Mouse (Mus musculus) mouse embryonic stem cell (cell line): Measurements from ENCODE around the gene Gadl1.
"Not testable (repeated sequence)": the region's sequence is repeated elsewhere in the genome, so short reads cannot be mapped to it uniquely, and the experiment has no call there.

ENCODE experiments used
- in situ Hi-C, 2 experiments: fragments of 300-500 bp; cut with MboI; formaldehyde crosslinking; loops; 1 replicate in 1 of 2; 3 replicates in 1 of 2; pipeline ENCODE4 v1.14.3; 2019 to 2020; ENCODE audit warnings: low sequenced_read_pairs in 2 of 2, low pct_unique_long_range_greater_than_20kb in 1 of 2, mixed read lengths in 1 of 2; ENCODE audit not compliant: unreplicated experiment in 1 of 2

Gadl1 gene

GRCm38 (mm10) chr9:115995856-115996560 lies 86.8 kb downstream of the Gadl1 start:
- in situ Hi-C loops = no loop called here

- in situ Hi-C loops = no loop called here
Observed at GRCm38 (mm10) chr9:115998383-115998782, 89.1 kb downstream of the Gadl1 start.

DNA sequence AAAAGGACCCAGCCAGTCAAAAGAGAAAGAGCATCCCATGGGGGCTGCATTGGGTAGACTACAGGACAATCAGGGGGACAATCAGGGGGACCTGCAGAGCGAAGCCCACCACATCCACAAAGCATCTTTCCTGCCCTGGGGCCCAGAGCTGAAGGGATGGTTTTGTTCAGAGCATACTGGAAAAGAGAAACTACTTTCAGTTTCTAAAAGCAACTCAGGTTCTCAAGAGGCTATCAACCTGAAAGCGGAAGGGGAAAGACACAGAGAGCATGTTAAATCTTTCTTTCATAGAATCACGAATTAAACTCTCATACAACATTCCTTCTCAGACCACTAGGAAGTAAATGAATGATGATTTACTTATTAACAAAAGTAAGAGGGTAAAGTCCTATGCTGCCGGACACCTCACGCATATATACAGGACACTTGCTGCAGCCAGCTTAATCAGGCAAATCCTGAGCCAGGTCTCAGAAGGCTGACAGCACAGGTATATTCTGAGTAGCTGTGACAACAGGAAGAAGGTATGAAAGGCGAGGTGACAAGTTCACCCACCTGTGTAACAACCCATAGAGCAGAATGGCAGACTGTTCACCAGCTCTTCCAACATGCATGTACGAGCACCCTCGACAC lies 90.2 kb downstream of the Gadl1 start:
- in situ Hi-C loops = no loop called here

DNA sequence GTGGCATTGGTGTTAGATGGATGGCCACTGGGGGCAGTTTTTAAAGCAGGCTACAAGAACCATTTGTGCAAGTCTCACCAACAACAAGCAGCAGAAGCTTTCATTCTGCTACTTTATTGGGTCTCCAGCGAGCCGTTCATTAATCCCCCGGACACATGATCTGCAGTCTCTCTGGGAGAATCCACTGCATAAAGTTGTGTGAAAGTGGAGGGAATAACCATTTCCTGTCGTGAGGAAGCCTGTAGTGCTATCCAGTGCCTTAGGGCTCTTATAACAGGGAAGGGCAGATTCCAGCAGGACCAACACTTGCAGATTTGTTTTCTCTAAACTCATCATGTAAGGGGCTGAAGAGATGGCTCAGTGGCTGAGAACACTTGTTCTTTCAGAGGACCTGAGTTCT lies 104.7 kb downstream of the Gadl1 start:
- in situ Hi-C loops = no loop called here

- in situ Hi-C loops = no loop called here
Observed at GRCm38 (mm10) chr9:116016221-116016620, 107.0 kb downstream of the Gadl1 start.

DNA sequence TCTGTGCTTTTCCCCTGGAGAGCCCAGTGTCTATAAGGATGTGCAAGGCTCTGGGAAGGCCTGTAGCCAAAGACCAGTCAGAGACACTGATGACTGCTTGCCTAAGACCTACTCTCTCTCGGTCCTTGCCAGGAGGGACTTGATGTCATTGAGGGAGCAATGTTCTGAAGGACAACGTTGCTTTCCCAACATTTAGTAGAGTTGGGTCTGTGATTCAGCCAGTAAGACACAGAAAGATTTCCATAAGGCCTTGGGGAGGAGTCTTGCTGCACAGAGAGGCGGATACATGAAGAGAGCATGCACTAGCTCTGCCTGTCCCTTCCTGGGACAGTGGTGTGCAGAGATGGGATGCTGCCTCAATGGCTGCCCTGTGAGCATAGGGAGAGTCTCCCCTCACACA lies 107.8 kb downstream of the Gadl1 start:
- in situ Hi-C loops = no loop called here

DNA sequence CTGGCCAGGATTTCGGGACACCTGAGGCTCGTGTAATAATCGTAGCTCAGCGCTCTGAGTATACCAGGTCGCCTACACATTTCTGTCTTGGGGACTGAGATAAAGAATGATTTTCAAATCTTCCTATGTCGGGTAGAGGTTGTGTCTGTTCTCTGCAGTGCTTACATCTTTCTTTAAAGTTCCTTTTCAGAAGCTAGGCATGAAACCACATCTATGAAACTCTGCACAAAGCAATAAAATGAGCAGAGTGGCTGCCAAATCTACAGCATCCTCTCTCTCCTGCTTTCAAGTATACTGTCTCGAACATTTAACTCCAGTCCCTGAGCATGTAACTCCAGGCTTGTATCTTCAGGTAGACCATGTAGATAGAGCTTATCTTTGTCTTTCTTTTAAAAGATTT lies 109.3 kb downstream of the Gadl1 start:
- in situ Hi-C loops = no loop called here

DNA sequence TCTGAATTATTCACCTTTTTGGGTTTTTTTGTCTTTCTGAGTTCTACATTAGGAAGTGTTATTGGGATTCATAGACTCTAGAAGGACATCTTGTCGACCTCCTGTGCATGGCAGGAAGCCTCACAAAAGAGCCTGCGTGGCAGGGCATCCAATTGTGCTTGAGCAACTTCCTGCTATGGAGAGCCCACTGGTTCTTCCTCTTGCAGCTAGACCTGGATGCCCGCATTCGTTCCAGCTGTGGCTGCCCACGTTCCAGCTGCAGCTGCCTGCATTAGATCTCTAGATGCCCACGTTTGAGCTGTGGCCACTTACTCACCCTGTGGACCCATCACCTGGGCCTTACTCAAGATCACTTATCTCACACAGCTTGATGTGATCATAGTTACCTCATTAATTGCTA lies 116.1 kb downstream of the Gadl1 start:
- in situ Hi-C loops = no loop called here

DNA sequence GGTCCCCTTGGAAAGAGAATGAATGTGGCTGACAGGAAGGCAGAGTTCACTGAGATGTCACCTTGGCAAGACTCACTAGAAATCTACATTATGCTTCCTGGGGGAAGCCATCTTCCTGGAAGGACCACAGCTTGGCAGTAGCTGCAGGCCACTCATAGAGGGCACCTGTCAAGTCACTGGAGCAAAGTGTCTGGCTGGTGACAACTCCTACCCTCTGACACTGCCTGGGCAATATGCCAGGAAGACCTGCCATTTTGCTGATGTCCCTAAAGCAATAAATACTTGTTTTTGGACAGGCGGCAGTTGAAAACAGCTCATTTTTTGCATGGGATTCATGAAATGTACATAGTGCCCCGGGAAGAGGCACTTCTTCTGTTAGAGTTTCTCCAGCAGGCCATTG lies 119.8 kb downstream of the Gadl1 start:
- in situ Hi-C loops = no loop called here

DNA sequence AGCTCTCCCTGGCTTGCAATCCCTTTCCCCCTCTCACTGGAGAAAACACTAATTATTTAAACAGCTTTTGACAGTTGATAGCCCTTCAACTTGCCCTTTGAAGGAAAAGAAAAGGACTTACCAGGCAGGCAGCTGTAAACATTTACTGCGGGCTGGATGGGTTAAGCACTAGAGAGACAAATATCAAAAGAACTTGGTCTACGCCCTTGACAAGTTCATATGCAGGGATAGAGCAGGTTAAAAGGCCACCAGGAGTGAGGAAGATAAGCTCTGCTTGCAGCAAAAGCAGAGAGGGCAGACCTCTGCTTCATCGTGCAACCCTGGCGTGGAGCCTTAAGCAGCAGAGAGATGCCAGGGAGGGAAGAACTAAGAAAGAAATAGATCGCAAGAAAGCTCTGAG lies 123.5 kb downstream of the Gadl1 start:
- in situ Hi-C loops = no loop called here

DNA sequence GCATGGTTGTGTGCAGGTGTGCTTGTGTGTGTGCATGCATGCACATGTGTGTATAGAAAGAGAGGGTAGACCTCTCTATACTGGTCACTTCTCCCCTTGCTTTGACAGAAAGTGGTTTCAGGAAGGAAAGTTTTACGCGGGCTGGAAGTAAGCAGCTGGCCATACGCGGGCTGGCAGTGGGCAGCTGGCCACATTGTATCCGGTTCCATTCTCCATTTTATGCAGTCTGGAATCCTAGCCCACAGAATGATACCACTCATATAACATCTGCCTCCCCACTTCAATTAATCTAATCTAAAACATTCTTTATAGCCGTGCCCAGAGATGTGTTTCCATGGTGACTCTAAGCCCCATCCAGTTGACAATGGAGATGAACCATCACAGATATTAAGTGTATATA lies 129.0 kb downstream of the Gadl1 start:
- in situ Hi-C loops = no loop called here

DNA sequence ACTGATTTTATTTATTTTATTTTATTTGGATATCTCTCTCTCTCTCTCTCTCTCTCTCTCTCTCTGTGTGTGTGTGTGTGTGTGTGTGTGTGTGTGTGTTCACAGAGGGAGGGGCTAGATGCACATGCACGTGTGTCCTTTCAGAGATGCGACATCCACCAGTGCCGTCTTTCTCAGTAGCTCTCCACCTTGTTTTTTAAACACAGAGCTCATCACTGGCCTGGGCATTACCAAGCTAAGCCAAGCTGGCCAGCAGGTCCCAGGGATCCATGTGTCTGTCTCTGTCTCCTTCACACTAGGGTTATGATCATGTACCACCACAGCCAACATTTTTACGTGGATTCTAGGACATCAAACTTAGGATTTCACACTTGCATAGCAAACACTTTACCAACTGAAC lies 130.7 kb downstream of the Gadl1 start:
- in situ Hi-C loops = no loop called here

DNA sequence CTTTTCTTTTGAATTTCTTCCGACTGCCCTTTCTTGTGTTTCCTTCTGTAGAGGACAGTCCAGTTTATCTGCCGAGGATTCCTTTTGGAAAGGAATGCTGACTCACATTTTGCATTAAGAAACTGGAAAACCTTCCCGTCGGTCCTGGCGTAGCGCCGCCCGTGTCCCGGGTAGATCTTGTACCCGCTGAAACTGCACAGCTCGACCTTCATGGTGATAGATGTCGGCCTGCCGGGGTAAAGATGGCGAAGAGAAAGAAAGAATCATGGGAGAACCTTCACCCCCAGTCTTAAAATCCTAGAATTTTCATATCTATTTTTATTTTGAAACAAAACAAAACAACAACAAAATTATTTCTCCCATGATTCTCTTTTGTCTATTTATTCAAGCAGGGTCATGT lies 131.6 kb downstream of the Gadl1 start:
- in situ Hi-C loops = not testable (repeated sequence)

DNA sequence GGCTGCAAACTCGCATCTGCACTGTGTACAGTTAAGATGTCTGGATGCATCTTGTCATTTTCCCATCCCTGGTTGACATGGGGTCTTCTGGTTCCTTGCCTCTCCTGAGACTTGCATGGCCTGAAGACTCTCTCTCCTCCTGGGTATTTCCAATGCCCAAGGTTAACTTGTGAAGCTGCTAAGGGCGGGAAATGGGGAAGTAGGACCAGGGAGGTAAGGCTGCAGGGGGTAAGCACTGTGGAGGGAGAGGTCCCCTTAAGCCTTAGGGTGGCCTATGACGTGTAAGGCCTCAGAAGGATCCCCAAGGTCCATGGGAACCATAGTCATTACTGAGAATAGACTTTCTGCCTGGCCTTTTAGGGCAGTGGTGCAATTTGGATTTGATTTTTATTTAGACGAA lies 132.1 kb downstream of the Gadl1 start:
- in situ Hi-C loops = no loop called here

GRCm38 (mm10) chr9:116041787-116042186 lies 132.5 kb downstream of the Gadl1 start:
- in situ Hi-C loops = no loop called here

DNA sequence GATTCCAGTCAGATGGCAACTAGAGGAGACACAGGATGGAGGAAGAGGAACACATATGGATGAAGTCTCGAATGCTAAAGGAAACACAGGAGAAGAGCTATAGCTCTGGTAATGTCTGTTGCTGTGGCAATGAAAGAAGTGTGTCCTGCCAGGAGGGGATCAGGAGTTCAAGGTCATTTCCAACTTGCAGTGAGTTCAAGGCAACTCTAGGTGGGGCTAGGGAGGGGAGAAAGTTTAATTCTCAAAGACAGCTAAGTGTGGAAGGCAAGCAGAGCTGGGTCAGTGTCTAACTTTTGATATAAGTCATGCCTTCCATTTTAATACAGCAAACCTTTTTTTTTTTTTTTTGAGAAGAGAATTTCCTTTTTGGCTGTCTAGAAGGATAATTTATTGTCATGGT lies 140.7 kb downstream of the Gadl1 start:
- in situ Hi-C loops = no loop called here

DNA sequence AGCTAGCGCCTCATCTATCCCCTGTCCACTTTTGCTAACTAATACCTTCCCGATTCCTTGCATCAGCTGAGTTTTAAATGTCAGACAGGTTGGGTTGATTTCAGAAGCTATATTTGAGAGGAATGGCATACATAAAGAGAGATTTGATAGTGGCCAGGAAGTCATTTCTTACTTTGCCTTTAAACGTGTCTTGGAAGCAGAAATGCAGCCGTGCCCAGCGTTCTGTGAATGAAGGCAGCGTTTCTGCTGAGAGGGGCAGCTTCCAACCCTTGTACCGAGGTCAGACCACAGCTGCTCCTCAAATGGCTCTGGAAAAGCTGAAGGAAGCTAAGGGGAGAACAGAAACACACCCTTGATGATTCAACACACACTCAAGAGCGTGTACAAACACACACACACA lies 144.7 kb downstream of the Gadl1 start:
- in situ Hi-C loops = no loop called here

- in situ Hi-C loops = no loop called here
Observed at GRCm38 (mm10) chr9:116058475-116058874, 149.2 kb downstream of the Gadl1 start.

DNA sequence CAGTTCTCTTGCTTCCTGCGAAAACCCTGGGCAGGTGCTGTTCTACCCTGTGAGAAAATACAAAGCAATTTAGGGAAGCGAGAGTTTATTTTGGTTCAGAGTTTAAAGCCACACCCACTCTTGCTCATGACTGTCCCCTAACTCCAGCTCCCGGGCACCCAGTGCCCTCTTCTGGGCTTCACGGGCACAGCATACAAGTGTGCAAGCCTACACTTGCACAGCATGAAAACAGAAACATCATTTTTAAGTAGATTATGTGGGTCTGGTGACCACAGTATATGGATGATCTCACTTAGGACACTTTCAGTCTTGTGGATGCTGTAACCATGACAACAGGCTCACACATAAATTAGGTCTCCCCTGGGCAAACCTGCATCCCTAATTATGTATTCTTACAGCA lies 149.9 kb downstream of the Gadl1 start:
- in situ Hi-C loops = no loop called here

DNA sequence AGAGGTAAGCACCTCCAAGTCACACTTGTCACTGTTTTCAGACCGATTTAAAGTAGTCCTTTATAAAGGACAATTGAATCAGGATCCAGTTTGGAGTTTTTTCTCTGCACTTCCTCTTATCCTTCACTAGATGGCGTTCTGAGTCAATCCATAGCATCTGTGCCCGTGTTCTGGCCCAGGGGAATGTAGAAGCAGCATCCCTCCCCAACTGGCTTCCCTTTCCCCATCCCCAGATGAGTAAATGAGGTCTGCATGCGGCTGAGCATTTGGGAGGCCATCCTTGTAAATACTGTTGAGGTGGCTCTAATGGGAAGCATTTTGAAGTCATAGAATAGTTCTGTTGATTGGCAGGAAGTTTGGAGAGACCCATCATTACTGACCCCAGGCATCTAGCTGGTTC lies 151.4 kb downstream of the Gadl1 start:
- in situ Hi-C loops = no loop called here
